Mouse (Mus musculus): ENCODE results near the gene Mab21l1.
A peak's percentile ranks its signal among the peaks of the same experiment; 100 is the strongest.

The Mab21l1 gene

GRCm38 (mm10) chr3:55782056-55782687 lies at the start of gene Mab21l1:
Gene Mab21l1 (plus strand): TSS chr3:55782510.
- no peak for DNase-seq (ENCODE audit: low read depth, low spot score)

DNA sequence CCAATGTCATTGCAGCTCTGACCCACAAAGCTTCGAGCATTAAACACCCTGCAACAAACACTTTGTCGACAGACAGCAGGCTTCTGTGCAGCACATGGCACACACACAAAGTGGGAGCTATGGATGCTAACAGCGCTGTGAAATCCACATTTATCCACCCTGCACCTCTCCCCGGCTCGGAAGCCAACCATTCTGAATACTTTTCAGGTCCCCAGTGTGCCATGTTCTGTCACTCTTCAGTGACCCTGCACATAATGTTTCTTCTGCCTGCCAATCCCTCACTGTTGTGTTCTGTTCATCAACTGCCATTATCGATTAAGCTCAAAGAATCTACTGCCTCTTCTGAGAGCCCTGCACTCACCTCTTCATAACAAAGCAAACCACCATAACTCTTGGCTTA lies 48.6 kb upstream of the Mab21l1 start:
- DNase-seq (ENCODE audit: low read depth, low spot score) = no peak

GRCm38 (mm10) chr3:55741428-55741827 lies 40.9 kb upstream of the Mab21l1 start:
- DNase-seq (ENCODE audit: low read depth, low spot score) = no peak

- DNase-seq (ENCODE audit: low read depth, low spot score) = no peak
Observed at GRCm38 (mm10) chr3:55742218-55742617, 40.1 kb upstream of the Mab21l1 start.

DNA sequence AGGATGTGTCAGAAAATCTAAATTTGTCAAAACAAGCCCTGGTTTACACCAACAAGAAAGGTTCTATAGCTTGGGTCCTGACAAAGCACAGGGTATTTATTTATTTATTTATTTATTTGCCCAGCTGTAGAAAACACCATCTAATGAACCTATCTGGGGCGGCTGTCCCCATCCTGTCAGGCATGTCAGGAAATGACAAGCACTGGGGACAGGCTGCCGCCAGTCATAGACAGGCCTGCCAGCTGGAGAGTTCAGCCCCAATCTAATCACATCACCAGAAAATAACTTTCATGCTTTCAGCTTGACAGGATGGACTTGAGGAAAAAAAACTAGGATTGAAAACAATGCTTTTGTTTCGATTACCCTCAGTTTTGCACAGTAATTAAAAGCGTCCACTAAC lies 39.7 kb upstream of the Mab21l1 start:
- no peak for DNase-seq (ENCODE audit: low read depth, low spot score)

- DNase-seq (ENCODE audit: low read depth, low spot score) = no peak
Observed at GRCm38 (mm10) chr3:55743885-55744284, 38.4 kb upstream of the Mab21l1 start.

- DNase-seq (ENCODE audit: low read depth, low spot score) = no peak
Observed at GRCm38 (mm10) chr3:55750445-55751065, 31.8 kb upstream of the Mab21l1 start.

DNA sequence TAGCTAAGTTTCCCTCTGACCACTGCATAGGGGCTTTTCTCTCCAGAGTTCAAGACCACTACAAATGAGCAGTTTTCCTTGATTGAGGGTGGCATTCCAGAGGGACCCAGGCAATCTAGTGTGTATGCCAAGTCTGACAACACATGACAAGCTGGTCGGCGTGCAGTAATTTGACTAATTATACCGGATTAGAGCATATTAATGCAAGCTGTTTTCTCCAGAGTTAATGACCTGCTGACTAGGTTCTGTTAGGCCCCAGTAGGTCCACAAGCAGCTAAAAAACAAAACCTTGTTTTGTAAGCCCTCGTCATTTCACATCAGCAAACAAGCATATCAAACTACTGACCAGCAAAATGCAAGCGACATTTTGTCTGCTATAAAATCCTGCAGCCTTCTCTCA lies 30.9 kb upstream of the Mab21l1 start:
- DNase-seq (ENCODE audit: low read depth, low spot score) = no peak

GRCm38 (mm10) chr3:55752558-55752957 lies 29.8 kb upstream of the Mab21l1 start:
- DNase-seq (ENCODE audit: low read depth, low spot score) = no peak

DNA sequence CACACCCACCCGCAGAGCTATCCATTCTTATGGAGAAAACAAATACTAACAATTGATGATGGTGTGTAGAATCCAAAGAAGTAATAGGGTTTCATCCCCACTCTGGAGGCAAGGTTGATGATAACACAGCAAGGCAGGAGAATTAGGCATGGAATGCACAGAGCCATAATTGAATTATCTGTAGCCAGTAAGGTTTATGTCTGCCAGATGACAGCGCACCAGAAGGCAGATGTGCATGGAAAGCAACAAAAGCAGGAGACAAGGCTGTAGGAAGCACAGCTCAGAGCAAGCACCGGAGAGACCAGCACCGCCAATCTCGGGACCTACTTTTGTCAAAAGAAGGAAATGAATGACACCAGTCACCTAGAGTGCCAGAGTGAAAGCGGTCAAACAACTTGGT lies 28.4 kb upstream of the Mab21l1 start:
- DNase-seq (ENCODE audit: low read depth, low spot score) = no peak

- DNase-seq (ENCODE audit: low read depth, low spot score) = no peak
Observed at GRCm38 (mm10) chr3:55754981-55755608, 27.2 kb upstream of the Mab21l1 start.

DNA sequence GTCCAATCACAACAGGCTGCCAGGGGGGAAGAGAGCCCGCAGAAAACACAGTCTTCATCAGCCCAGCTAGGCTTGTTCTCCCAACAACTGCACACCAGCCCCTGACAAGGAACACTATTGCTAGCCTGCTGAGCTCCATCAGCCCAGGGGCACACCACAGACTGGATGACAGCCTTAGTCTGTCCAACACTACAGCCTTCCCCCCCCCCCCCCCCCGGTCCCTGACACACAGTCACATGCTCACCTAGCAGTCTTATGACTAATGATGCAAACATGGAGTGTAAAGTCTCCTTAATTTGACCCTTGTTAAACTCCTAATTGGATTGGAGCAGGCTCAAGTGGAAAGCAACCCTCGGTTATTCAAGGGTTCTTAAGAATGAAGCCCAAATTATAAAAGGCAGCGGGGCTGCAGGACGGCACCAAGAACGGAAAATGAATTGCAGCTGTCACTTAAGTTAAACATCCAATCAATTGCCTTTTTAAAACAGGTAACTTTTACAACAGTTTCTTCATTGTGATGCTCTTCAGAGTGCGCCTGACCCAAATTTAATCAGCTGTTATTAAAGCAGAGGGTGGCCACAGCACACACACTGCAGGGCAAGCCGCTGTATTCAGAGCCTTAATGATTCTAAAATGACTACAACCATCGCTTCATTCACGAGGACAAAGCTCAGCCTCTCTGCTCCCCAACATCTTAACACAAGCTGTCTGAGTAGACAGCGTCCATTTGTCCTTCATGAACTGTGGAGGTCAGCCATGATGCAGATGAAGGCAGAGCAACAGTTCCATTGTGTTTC lies 26.3 kb upstream of the Mab21l1 start:
- DNase-seq (ENCODE audit: low read depth, low spot score) = no peak

GRCm38 (mm10) chr3:55756602-55757190 lies 25.6 kb upstream of the Mab21l1 start:
- DNase-seq (ENCODE audit: low read depth, low spot score) = no peak

DNA sequence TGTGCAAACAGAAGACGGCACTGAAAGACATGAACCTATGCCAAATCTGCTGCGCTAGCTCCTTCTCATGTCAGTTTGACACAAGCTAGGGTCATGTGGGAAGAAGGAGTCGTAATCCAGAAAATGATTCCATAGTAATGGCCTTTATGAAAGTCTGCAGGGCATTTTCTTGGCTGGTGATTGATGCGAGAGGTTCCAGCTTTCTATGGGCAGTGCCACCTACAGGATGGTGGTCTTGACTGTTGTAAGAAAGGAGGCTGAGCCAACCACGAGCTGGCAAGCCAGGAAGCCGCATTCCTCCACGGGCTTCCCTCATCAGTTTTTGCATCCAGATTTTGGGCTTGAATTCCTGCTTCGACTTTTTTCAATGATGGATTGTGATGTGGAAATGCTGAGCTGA lies 24.0 kb upstream of the Mab21l1 start:
- no peak for DNase-seq (ENCODE audit: low read depth, low spot score)

GRCm38 (mm10) chr3:55763591-55763990 lies 18.7 kb upstream of the Mab21l1 start:
- DNase-seq (ENCODE audit: low read depth, low spot score) = peak; percentile 88

GRCm38 (mm10) chr3:55768654-55769053 lies 13.7 kb upstream of the Mab21l1 start:
- no peak for DNase-seq (ENCODE audit: low read depth, low spot score)

DNA sequence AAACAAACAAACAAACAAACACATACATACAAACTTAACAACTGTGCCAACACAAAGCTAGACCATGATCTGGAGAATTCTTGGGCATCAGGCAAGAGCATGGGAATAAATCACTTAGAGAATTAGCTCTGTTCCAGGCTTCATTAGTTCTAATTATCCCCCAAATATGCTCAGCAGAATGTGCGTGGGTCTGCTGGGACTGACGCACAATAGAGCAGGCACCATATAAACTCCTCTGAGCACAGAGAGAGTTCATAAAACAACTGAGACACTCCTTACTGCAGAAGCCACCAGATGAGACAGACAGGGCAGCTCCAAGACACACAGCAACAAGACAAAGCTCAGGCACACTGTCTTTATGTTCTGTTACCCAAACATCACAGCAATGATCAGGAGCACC lies 13.0 kb upstream of the Mab21l1 start:
- DNase-seq (ENCODE audit: low read depth, low spot score) = no peak

DNA sequence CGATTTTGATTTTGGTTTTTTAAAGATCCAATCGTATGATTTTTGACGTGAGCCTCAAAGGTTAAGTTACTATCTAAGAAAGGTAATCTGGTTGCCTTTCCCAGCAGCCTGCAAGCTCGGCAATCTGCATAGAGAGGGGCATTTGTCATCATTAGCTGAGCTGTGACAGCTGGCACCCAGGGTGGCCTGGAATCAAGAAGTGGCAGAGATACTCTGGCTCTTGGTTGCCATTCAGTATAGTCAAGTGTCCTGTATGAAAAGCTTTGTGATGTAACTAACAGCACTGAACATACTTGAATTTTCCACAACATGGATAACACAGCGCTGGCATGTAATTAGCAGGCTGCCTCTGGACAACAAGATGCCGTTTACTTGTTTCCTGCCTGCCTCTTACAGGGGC lies 8.1 kb upstream of the Mab21l1 start:
- DNase-seq (ENCODE audit: low read depth, low spot score) = no peak

- DNase-seq (ENCODE audit: low read depth, low spot score) = no peak
Observed at GRCm38 (mm10) chr3:55775245-55775644, 7.1 kb upstream of the Mab21l1 start.

- no peak for DNase-seq (ENCODE audit: low read depth, low spot score)
Observed at GRCm38 (mm10) chr3:55775753-55776152, 6.6 kb upstream of the Mab21l1 start.

- DNase-seq (ENCODE audit: low read depth, low spot score) = no peak
Observed at GRCm38 (mm10) chr3:55777501-55777900, 4.8 kb upstream of the Mab21l1 start.

Measured in ES-CJ7 (cell line).